Mouse (Mus musculus): Measurements from ENCODE around the gene Pappa.

Pappa gene

DNA sequence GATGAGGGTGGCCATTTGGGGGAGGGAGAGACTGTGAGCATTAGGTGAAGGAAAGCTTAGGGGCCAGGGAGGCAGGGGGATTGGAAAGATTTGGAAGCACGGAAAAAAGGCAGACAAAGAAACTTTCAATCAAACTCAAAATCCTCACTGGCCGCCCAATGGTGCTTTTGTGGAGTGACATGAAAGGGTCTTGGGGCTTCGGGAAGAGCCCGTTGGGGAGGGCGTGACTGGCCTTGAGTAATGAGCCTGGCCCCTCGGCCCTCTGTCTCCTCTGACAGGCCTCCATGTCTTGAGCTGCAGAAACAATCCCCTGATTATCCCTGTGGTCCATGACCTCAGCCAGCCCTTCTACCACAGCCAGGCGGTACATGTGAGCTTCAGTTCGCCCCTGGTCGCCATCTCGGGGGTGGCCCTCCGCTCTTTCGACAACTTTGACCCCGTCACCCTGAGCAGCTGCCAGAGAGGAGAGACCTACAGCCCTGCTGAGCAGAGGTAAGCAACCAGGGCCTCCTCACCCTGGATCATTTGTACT lies 173.1 kb downstream of the Pappa start:
- in situ Hi-C loops (cut with MboI; ENCODE audit: low pct_unique_long_range_greater_than_20kb in 1 of 2, low sequenced_read_pairs in 2 of 2, unreplicated experiment in 1 of 2), result no loop called here

GRCm38 (mm10) chr4:65298212-65299181 lies 174.5 kb downstream of the Pappa start:
- in situ Hi-C loops (cut with MboI; ENCODE audit: low pct_unique_long_range_greater_than_20kb in 1 of 2, low sequenced_read_pairs in 2 of 2, unreplicated experiment in 1 of 2), result no loop called here

GRCm38 (mm10) chr4:65299365-65299764 lies 175.4 kb downstream of the Pappa start:
- in situ Hi-C loops (cut with MboI; ENCODE audit: low pct_unique_long_range_greater_than_20kb in 1 of 2, low sequenced_read_pairs in 2 of 2, unreplicated experiment in 1 of 2), result no loop called here

- in situ Hi-C loops (cut with MboI; ENCODE audit: low pct_unique_long_range_greater_than_20kb in 1 of 2, low sequenced_read_pairs in 2 of 2, unreplicated experiment in 1 of 2), result no loop called here
Observed at GRCm38 (mm10) chr4:65300431-65300830, 176.5 kb downstream of the Pappa start.

DNA sequence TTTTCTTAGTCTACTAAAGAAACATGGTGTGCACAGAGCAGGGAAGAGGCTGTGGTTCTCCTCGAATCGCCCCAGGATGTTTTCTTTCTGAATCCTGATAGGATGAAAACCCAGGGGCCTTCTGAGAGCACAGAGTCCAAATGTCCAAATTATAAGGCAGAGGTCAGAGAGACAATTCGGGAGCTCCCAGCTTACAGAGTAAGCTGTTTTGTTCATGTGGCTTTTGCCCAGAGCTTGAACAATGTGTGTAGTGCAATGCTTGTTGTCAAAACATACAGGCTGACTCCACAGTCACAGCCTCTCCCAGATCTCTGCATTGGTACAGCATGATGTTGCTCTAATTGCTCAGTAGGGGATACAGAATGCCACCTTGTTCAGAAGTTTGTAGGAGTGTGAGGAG lies 178.7 kb downstream of the Pappa start:
- in situ Hi-C loops (cut with MboI; ENCODE audit: low pct_unique_long_range_greater_than_20kb in 1 of 2, low sequenced_read_pairs in 2 of 2, unreplicated experiment in 1 of 2), result no loop called here

GRCm38 (mm10) chr4:65317877-65318525 lies 194.0 kb downstream of the Pappa start:
- in situ Hi-C loops (cut with MboI; ENCODE audit: low pct_unique_long_range_greater_than_20kb in 1 of 2, low sequenced_read_pairs in 2 of 2, unreplicated experiment in 1 of 2), result no loop called here

GRCm38 (mm10) chr4:65321340-65321739 lies 197.4 kb downstream of the Pappa start:
- in situ Hi-C loops (cut with MboI; ENCODE audit: low pct_unique_long_range_greater_than_20kb in 1 of 2, low sequenced_read_pairs in 2 of 2, unreplicated experiment in 1 of 2), result no loop called here

DNA sequence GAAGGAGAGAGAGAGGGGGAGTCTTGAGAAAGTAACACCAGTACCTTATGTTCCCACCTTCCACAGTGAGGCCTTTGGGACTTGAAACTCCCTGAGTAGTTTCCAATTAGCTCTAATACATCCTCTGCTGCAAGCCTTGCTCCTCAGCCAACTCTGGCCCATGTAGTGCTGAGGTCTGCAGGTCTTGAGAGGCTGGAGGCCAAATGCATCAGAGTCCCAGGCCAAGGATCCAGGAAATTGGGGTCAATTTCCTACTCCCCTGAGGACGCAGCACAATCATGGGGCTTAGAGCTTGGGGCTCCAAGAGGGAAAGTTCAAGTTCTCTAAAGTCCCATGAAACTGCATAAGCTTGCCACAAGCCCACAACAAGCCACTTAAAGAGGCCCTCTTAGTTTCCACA lies 198.0 kb downstream of the Pappa start:
- in situ Hi-C loops (cut with MboI; ENCODE audit: low pct_unique_long_range_greater_than_20kb in 1 of 2, low sequenced_read_pairs in 2 of 2, unreplicated experiment in 1 of 2), result no loop called here

GRCm38 (mm10) chr4:65325816-65326215 lies 201.8 kb downstream of the Pappa start:
- in situ Hi-C loops (cut with MboI; ENCODE audit: low pct_unique_long_range_greater_than_20kb in 1 of 2, low sequenced_read_pairs in 2 of 2, unreplicated experiment in 1 of 2), result no loop called here

- in situ Hi-C loops (cut with MboI; ENCODE audit: low pct_unique_long_range_greater_than_20kb in 1 of 2, low sequenced_read_pairs in 2 of 2, unreplicated experiment in 1 of 2), result no loop called here
Observed at GRCm38 (mm10) chr4:65328486-65329308, 204.7 kb downstream of the Pappa start.

DNA sequence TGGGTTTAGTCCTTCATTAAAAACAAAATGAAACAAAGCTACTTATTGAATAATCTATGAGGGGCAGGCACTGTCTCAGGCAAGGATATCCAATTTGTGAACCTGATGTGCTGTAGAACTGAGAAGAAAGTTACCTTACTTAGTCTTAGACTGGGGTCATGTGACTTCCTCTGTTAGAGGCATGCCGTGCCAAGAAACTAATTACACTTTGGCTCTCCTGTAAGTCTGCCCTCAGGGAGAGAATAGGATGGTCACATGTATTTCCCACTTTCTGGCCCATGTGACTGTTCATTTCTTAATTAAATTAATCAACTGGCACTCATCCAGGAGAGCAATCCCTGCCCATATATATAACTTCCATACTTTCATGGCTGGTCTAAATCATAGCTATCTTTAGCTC lies 209.7 kb downstream of the Pappa start:
- in situ Hi-C loops (cut with MboI; ENCODE audit: low pct_unique_long_range_greater_than_20kb in 1 of 2, low sequenced_read_pairs in 2 of 2, unreplicated experiment in 1 of 2), result no loop called here

DNA sequence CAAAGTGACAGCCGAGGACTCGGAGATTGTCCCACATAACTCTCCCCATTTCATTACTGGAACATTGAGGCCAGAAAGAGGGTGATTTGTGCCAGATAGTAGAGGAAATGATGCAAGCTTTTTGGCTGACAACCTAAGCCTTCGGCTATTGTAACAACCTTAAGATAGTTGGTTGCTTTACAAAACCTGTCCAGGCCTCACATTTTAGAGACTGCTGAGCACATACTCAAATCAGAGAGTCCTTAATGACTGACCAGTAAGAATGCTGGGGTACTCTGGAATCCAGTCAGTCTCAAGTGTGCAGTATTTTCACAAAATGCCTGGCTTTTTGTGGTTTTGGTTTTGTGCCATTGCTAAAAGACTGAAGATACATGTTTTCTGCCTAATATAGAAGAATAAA lies 217.8 kb downstream of the Pappa start:
- in situ Hi-C loops (cut with MboI; ENCODE audit: low pct_unique_long_range_greater_than_20kb in 1 of 2, low sequenced_read_pairs in 2 of 2, unreplicated experiment in 1 of 2), result no loop called here

- in situ Hi-C loops (cut with MboI; ENCODE audit: low pct_unique_long_range_greater_than_20kb in 1 of 2, low sequenced_read_pairs in 2 of 2, unreplicated experiment in 1 of 2), result no loop called here
Observed at GRCm38 (mm10) chr4:65350521-65350920, 226.5 kb downstream of the Pappa start.

GRCm38 (mm10) chr4:65354580-65354979 lies 230.6 kb downstream of the Pappa start:
- in situ Hi-C loops (cut with MboI; ENCODE audit: low pct_unique_long_range_greater_than_20kb in 1 of 2, low sequenced_read_pairs in 2 of 2, unreplicated experiment in 1 of 2), result no loop called here

- in situ Hi-C loops (cut with MboI; ENCODE audit: low pct_unique_long_range_greater_than_20kb in 1 of 2, low sequenced_read_pairs in 2 of 2, unreplicated experiment in 1 of 2), result no loop called here
Observed at GRCm38 (mm10) chr4:65367135-65367534, 243.2 kb downstream of the Pappa start.

GRCm38 (mm10) chr4:65372731-65373130 lies 248.8 kb downstream of the Pappa start:
- in situ Hi-C loops (cut with MboI; ENCODE audit: low pct_unique_long_range_greater_than_20kb in 1 of 2, low sequenced_read_pairs in 2 of 2, unreplicated experiment in 1 of 2), result no loop called here

DNA sequence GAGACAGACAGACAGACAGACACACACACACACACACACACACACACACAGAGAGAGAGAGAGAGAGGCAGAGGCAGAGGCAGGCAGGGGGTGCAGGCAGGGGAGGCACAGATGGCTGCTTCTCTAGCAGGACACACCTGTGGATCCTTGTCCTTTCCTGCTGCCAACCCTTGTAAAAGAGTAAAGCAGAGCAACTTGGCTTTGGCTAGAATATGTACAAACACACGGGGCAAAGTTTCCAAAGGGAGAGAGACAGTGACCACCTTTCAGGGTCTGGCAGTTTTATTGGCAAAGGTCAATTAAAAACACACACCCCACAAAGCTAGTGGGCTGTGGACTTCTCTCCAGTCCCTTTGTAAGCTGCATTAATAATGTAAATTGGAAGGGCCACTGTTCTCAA lies 249.9 kb downstream of the Pappa start:
- in situ Hi-C loops (cut with MboI; ENCODE audit: low pct_unique_long_range_greater_than_20kb in 1 of 2, low sequenced_read_pairs in 2 of 2, unreplicated experiment in 1 of 2), result no loop called here

DNA sequence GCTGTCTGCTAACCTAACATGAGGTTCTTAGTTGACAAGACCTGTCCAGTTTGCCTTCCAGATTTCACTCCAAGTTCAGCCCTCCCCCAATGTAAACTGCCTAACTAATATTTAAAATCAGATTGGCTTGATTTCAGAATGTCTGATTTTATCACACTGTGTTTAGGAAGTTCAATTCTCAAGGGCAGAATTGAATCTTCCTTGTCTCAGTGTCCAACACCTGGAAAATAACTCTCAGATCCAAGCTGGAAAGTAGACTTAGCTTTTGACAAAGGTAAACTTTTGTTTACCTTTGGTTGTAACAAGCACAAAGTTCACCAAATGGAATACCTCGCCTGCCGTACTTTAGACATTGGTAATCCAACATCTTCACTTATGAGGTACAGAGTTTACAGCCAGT lies 252.6 kb downstream of the Pappa start:
- in situ Hi-C loops (cut with MboI; ENCODE audit: low pct_unique_long_range_greater_than_20kb in 1 of 2, low sequenced_read_pairs in 2 of 2, unreplicated experiment in 1 of 2), result no loop called here

DNA sequence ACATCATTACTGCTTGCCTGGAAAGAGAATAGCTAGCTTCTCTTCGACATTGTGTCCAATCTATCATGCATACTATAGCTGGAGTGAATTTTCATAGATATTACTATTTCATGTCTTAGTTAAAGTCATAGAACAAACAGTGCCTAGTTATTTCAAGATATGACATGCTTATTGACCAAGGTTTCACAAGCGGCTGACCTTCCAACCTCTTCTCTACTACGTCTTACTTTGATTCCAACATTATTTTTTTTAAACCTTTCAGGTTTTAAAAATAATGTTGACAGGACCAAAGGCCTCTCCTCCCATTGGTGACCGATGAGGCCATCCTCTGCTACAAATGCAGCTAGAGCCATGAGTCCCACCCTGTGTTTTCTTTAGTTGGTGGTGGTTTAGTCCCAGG lies 255.5 kb downstream of the Pappa start:
- in situ Hi-C loops (cut with MboI; ENCODE audit: low pct_unique_long_range_greater_than_20kb in 1 of 2, low sequenced_read_pairs in 2 of 2, unreplicated experiment in 1 of 2), result no loop called here

Measured in mouse embryonic stem cell (cell line).